Mouse (Mus musculus): ENCODE measurements at regions not wholly inside any gene's neighbourhood (a gene's known extent, or its start where the extent isn't known, plus 50 kb on each side); places are given as distances from the start of the nearest gene placed in this dataset.

GRCm38 (mm10) chr2:33944301-33944700 is 56.6 kb upstream of the Mvb12b start:
- TF ChIP-seq CTCF (IDR thresholded peaks at IDR 0.05; ENCODE audit: control insufficient read depth, insufficient read depth, insufficient read length) (no peak), USF1 (IDR thresholded peaks at IDR 0.05; ENCODE audit: low read depth) (no peak), CEBPB (IDR thresholded peaks at IDR 0.05; ENCODE audit: low read depth) (no peak), MYOD1 (IDR thresholded peaks at IDR 0.05; ENCODE audit: control insufficient read depth, insufficient read length, low read depth) (no peak), MYOG (IDR thresholded peaks at IDR 0.05; ENCODE audit: control insufficient read depth, extremely low read depth, insufficient read length) (no peak)

All from C2C12 (cell line).